Mouse (Mus musculus) liver, adult 2 months (tissue): ENCODE measurements at regions not wholly inside any gene's neighbourhood (a gene's known extent, or its start where the extent isn't known, plus 50 kb on each side); places are given as distances from the start of the nearest gene placed in this dataset.

ENCODE experiments used
- DNase-seq: peaks from one replicate; pipeline ENCODE4 v3.0.0-alpha.2; 2011; ENCODE audit warnings: low read depth, low spot score; ENCODE audit errors: extremely low read depth
- H3K27ac ChIP-seq: fragments of 200-500 bp; replicated peaks from 2 replicates; pipeline ENCODE4 v1.5.1; 2012; ENCODE audit warnings: low read depth, mild to moderate bottlenecking, control low read depth, inconsistent platforms, low read length; ENCODE audit not compliant: insufficient read depth
- H3K27me3 ChIP-seq: fragments of 200-500 bp; 2 replicates; pipeline ENCODE4 v1.6.1; 2012; ENCODE audit warnings: mild to moderate bottlenecking, moderate library complexity, low read length, inconsistent platforms; ENCODE audit not compliant: control insufficient read depth, insufficient read depth
- H3K36me3 ChIP-seq: fragments of 200-500 bp; 2 replicates; pipeline ENCODE4 v1.6.1; 2012; ENCODE audit warnings: low read length, inconsistent platforms; ENCODE audit not compliant: control insufficient read depth, insufficient read depth
- H3K4me1 ChIP-seq: fragments of 200-500 bp; 2 replicates; pipeline ENCODE4 v1.6.1; 2011; ENCODE audit warnings: low read length; ENCODE audit not compliant: control insufficient read depth, insufficient read depth
- H3K4me3 ChIP-seq: fragments of 200-500 bp; 2 replicates; pipeline ENCODE4 v1.5.1; 2011; ENCODE audit warnings: low read depth, mild to moderate bottlenecking, control low read depth, low read length, moderate library complexity; ENCODE audit not compliant: insufficient read depth
- H3K79me2 ChIP-seq: fragments of 200-500 bp; 2 replicates; pipeline ENCODE4 v1.6.1; 2012; ENCODE audit warnings: inconsistent platforms, mild to moderate bottlenecking, low read length, moderate library complexity; ENCODE audit not compliant: control insufficient read depth, insufficient read depth
- H3K9ac ChIP-seq: fragments of 200-500 bp; 2 replicates; pipeline ENCODE4 v1.6.1; 2012; ENCODE audit warnings: low read depth, mild to moderate bottlenecking, control low read depth, inconsistent platforms, low read length
- CTCF ChIP-seq: fragments of 200-500 bp; IDR thresholded peaks from 2 replicates; pipeline ENCODE4 v1.5.1; 2011; ENCODE audit warnings: low read depth, low read length, control low read depth
- POLR2A ChIP-seq: fragments of 200-500 bp; IDR thresholded peaks from 2 replicates; pipeline ENCODE4 v1.6.1; 2011; ENCODE audit warnings: low read length, control low read depth; ENCODE audit not compliant: insufficient read depth; ENCODE audit errors: extremely low read depth
- WGBS: fragments of 180-500 bp; shearing (Covaris S2); methylation state at CpG from one replicate; pipeline ENCODE4 v1.1.7; 2018; 5-methylcytosine and 5-hydroxymethylcytosine counted together

- Histone ChIP-seq H3K79me2 (no peaks in the 10 kb centered on the region), H3K4me3 (no peak overlapping the region), H3K27ac (no peak overlapping the region), H3K4me1 (no peaks in the 10 kb centered on the region), H3K9ac (no peak overlapping the region), H3K36me3 (no peaks in the 10 kb centered on the region), H3K27me3 (no peaks in the 10 kb centered on the region)
- no peak for DNase-seq
- WGBS: 85% methylated on average over 4 of the region's 4 CpGs
- TF ChIP-seq POLR2A (no peak), CTCF (no peak)
Measured at GRCm38 (mm10) chr11:48351349-48352023, 362.7 kb upstream of the Sgcd start.

- WGBS: 69% methylated on average over 1 of the region's 1 CpGs
Measured at GRCm38 (mm10) chr11:48314500-48314899, 325.7 kb upstream of the Sgcd start.

GRCm38 (mm10) chr11:48295370-48295769, 306.6 kb upstream of the Sgcd start:
- Histone ChIP-seq H3K4me1 (no peaks in the 10 kb centered on the region), H3K9ac (no peak overlapping the region), H3K79me2 (no peaks in the 10 kb centered on the region), H3K4me3 (no peak overlapping the region), H3K27ac (no peak overlapping the region), H3K36me3 (no peaks in the 10 kb centered on the region), H3K27me3 (no peaks in the 10 kb centered on the region)
- TF ChIP-seq POLR2A (no peak), CTCF (no peak)
- 79% methylated on average over 3 of the region's 3 CpGs for WGBS
- DNase-seq: no peak

More at GRCm38 (mm10) chr11:48314500-48314899, 325.7 kb upstream of the Sgcd start:
- Histone ChIP-seq H3K27me3 (no peaks in the 10 kb centered on the region), H3K9ac (no peak overlapping the region), H3K4me1 (no peaks in the 10 kb centered on the region), H3K4me3 (no peak overlapping the region), H3K36me3 (no peaks in the 10 kb centered on the region), H3K27ac (no peak overlapping the region), H3K79me2 (no peaks in the 10 kb centered on the region)
- no peak for TF ChIP-seq CTCF
- TF ChIP-seq POLR2A: no peak
- DNase-seq: no peak

GRCm38 (mm10) chr11:48262492-48262891, 273.7 kb upstream of the Sgcd start:
- no peak overlapping the region for H3K27ac ChIP-seq
- no peaks in the 10 kb centered on the region for H3K36me3 ChIP-seq
- 79% methylated on average over 3 of the region's 3 CpGs for WGBS
- H3K4me3 ChIP-seq: no peak overlapping the region
- no peaks in the 10 kb centered on the region for H3K79me2 ChIP-seq
- H3K4me1 ChIP-seq: no peaks in the 10 kb centered on the region
- DNase-seq: no peak
- TF ChIP-seq CTCF (no peak), POLR2A (no peak)
- no peaks in the 10 kb centered on the region for H3K27me3 ChIP-seq
- no peak overlapping the region for H3K9ac ChIP-seq

- no peak for DNase-seq
- WGBS: 27% methylated on average over 1 of the region's 1 CpGs
- H3K4me3 ChIP-seq: no peak overlapping the region
- H3K36me3 ChIP-seq: no peaks in the 10 kb centered on the region
- no peaks in the 10 kb centered on the region for H3K4me1 ChIP-seq
- H3K9ac ChIP-seq: no peak overlapping the region
- no peak overlapping the region for H3K27ac ChIP-seq
- no peak for TF ChIP-seq POLR2A
- TF ChIP-seq CTCF: no peak
- no peaks in the 10 kb centered on the region for H3K79me2 ChIP-seq
- H3K27me3 ChIP-seq: no peaks in the 10 kb centered on the region
Measured at GRCm38 (mm10) chr11:48261089-48261488, 272.3 kb upstream of the Sgcd start.

GRCm38 (mm10) chr11:48250678-48251317, 262.0 kb upstream of the Sgcd start:
- no peak overlapping the region for H3K4me3 ChIP-seq
- no peaks in the 10 kb centered on the region for H3K36me3 ChIP-seq
- H3K27me3 ChIP-seq: no peaks in the 10 kb centered on the region
- no peak overlapping the region for H3K27ac ChIP-seq
- no peak for DNase-seq
- TF ChIP-seq CTCF (no peak), POLR2A (no peak)
- H3K79me2 ChIP-seq: no peaks in the 10 kb centered on the region
- 88% methylated on average over 4 of the region's 4 CpGs for WGBS
- no peaks in the 10 kb centered on the region; the same call in 1 of the 2 replicates for H3K4me1 ChIP-seq
- H3K9ac ChIP-seq: no peak overlapping the region
